ENCODE assay signal across 15 mouse cellular contexts in the genomic region with DNA sequence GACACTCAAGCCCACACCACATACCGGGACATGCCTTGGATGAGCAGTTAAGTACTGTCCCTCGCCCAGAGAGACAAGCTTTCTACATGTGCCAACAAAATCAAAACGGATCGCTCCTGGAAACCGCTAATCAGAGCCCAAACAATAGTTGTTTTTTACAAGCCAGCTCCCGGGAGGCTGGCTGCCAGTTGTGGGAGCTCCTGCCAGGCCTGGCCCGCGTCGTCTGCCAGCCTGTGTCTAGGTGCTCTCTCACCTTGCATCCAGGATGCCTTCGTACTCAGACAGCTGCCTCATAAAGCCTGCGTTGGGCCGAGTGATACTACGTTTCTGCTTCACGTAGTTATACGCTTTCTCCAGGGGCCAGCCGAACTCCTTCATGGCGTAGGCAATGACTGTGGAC. TPM values are rescaled to one million over a fixed set of nuclear protein-coding genes. Genes with fewer than 3 reads are reported as not detected.
DNase-seq lines count a peak whose midpoint lies in the region; ATAC-seq lines count a peak whose summit lies in the region.
"Had no signal": no experiment of that assay in that cellular context is flagged by ENCODE, and none has a peak within 500 bp of the region (broad histone marks: within the 10 kb centered on the region; RNA-seq: fewer than 3 reads in every experiment).

No protein-coding gene starts in this region.

- no peak for DNase-seq in heart, adult 9 months (ENCODE audit: low spot score in 2 of 2)
- no peak for DNase-seq in liver, embryonic 13.5 days
- DNase-seq in liver, result no peak
- DNase-seq in cerebellum, adult 9-10 months, result peak; percentile 46
- DNase-seq in gonadal fat pad, adult 2 months (ENCODE audit: low read depth), result peak; percentile 26
- DNase-seq in embryo, embryonic 10.5 days (ENCODE audit: low spot score), result no peak
- DNase-seq: gastrocnemius, postnatal 14 days; kidney, adult 2 months; lung, embryonic 14.5 days; right cerebral cortex, postnatal 4 days had no signal

- no peak for ATAC-seq in heart, embryonic 11.5 days (replicated peaks; ENCODE audit: insufficient number of reproducible peaks, low FRiP score, low TSS enrichment)
- no peak for ATAC-seq in liver, embryonic 13.5 days (ENCODE audit: low read depth)
- ATAC-seq in CD4-positive, CD25-positive, alpha-beta regulatory T cell, adult 4 months, result no peak

- WGBS in heart, embryonic 11.5 days (ENCODE audit: insufficient replicate concordance), result 88% methylated on average over 17 of the region's 17 CpGs
- WGBS in liver, embryonic 13.5 days (ENCODE audit: insufficient replicate concordance), result 92% methylated on average over 17 of the region's 17 CpGs

- no peak overlapping the region for H3K4me2 ChIP-seq in heart, embryonic 11.5 days
- H3K4me2 ChIP-seq in liver, embryonic 13.5 days, result no peak overlapping the region
- H3K4me2 ChIP-seq: lung, embryonic 14.5 days had no signal

- no peaks in the 10 kb centered on the region for H3K27me3 ChIP-seq in heart, embryonic 11.5 days (ENCODE audit: control insufficient read depth, insufficient read depth, low read length)
- H3K27me3 ChIP-seq in liver, embryonic 13.5 days, result no peaks in the 10 kb centered on the region
- H3K27me3 ChIP-seq: megakaryocyte, embryonic 14.5 days had no signal

- no peak overlapping the region for H3K9ac ChIP-seq in heart, embryonic 11.5 days (ENCODE audit: low read depth, low read length)
- H3K9ac ChIP-seq in liver, embryonic 13.5 days, result no peak overlapping the region
- H3K9ac ChIP-seq: lung, embryonic 14.5 days had no signal

- no peak overlapping the region for H3K4me3 ChIP-seq in heart, embryonic 11.5 days (ENCODE audit: low read depth, low read length)
- no peak overlapping the region for H3K4me3 ChIP-seq in liver, embryonic 13.5 days (replicated peaks)
- H3K4me3 ChIP-seq: embryonic facial prominence, embryonic 10.5 days had no signal

- 0 out of 2 replicates have a peak overlapping the region, but pooled peaks have one; percentile 87 for H3K27ac ChIP-seq in heart, embryonic 11.5 days (ENCODE audit: low read depth, low read length)
- H3K27ac ChIP-seq in liver, embryonic 13.5 days, result peak overlapping the region; percentile 80
- H3K27ac ChIP-seq: embryonic facial prominence, embryonic 10.5 days had no signal

- peaks cover 21% of the 10 kb centered on the region for H3K36me3 ChIP-seq in heart, embryonic 11.5 days (ENCODE audit: control insufficient read depth, insufficient read depth, low read length)
- peaks cover 90% of the 10 kb centered on the region for H3K36me3 ChIP-seq in liver, embryonic 13.5 days

- no peaks in the 10 kb centered on the region for H3K9me3 ChIP-seq in heart, embryonic 11.5 days (replicated peaks; ENCODE audit: control insufficient read depth, low read length)
- no peaks in the 10 kb centered on the region for H3K9me3 ChIP-seq in liver, embryonic 13.5 days (replicated peaks)
- H3K9me3 ChIP-seq: embryonic facial prominence, embryonic 10.5 days had no signal

- H3K4me1 ChIP-seq in heart, embryonic 11.5 days (ENCODE audit: control insufficient read depth, insufficient read depth, low read length), result peaks cover 34% of the 10 kb centered on the region
- peaks cover 54% of the 10 kb centered on the region for H3K4me1 ChIP-seq in liver, embryonic 13.5 days (replicated peaks)
- H3K4me1 ChIP-seq: embryonic facial prominence, embryonic 10.5 days had no signal

RNA-seq across cellular contexts. Expression of gene Coro1c, which starts 41.6 kb away (rescaled TPM):
- polyA plus RNA-seq in heart, embryonic 11.5 days (2014; fragmentation: Nextera tagmentation; extraction: Ambion mirVana), result 113 and 140 TPM in 2 replicates
- 48.0 and 60.3 TPM in 2 replicates for polyA plus RNA-seq in liver, embryonic 13.5 days (2015; fragmentation: Nextera tagmentation; extraction: Ambion mirVana)
- 45.0 and 51.0 TPM in 2 replicates for polyA plus RNA-seq in gonadal fat pad, adult 2 months (2012; rRNA removed)
- polyA plus RNA-seq in CD4-positive, CD25-positive, alpha-beta regulatory T cell, adult 4 months (2017; shearing (Covaris generic)), result 10 to 100 TPM; 43.2 to 59.6 TPM

RNA-seq across cellular contexts. Expression of gene Ssh1, which starts 43.6 kb away (rescaled TPM):
- polyA plus RNA-seq in heart, embryonic 11.5 days (2014; fragmentation: Nextera tagmentation; extraction: Ambion mirVana), result 18.2 and 35.8 TPM in 2 replicates
- polyA plus RNA-seq in liver, embryonic 13.5 days (2015; fragmentation: Nextera tagmentation; extraction: Ambion mirVana), result 5.4 and 6.0 TPM in 2 replicates
- 11.9 and 14.0 TPM in 2 replicates for polyA plus RNA-seq in gonadal fat pad, adult 2 months (2012; rRNA removed)
- polyA plus RNA-seq in CD4-positive, CD25-positive, alpha-beta regulatory T cell, adult 4 months (2017; shearing (Covaris generic)), result 10 to 100 TPM; 13.0 to 14.6 TPM

RNA-seq across cellular contexts. Expression of gene Dao, which starts 53.4 kb away (rescaled TPM):
- not detected in 2 replicates for polyA plus RNA-seq in heart, embryonic 11.5 days (2014; fragmentation: Nextera tagmentation; extraction: Ambion mirVana)
- polyA plus RNA-seq in liver, embryonic 13.5 days (2015; fragmentation: Nextera tagmentation; extraction: Ambion mirVana), result not detected in 2 replicates
- 13.0 and 16.6 TPM in 2 replicates for polyA plus RNA-seq in gonadal fat pad, adult 2 months (2012; rRNA removed)
- polyA plus RNA-seq in CD4-positive, CD25-positive, alpha-beta regulatory T cell, adult 4 months (2017; shearing (Covaris generic)), result 1 to 10 TPM in 1 of 2 experiments, under 1 TPM in 1; 0.56 to 1.4 TPM
- polyA plus RNA-seq: embryonic facial prominence, embryonic 10.5 days; limb, embryonic 11.5 days; lung, embryonic 14.5 days had no signal

Comparison
In these comparisons a context has a peak if more than half of its experiments do, and no peak if none do; other contexts are left out.
1. DNase-seq: peak in cerebellum, adult 9-10 months (single experiment) and gonadal fat pad, adult 2 months (single experiment); none in heart, adult 9 months (0 of 2), liver, embryonic 13.5 days (single experiment), liver (single experiment) and embryo, embryonic 10.5 days (single experiment).